Mouse (Mus musculus): ENCODE data around the gene Aco1. TPM values are rescaled to one million over a fixed set of nuclear protein-coding genes. Genes with fewer than 3 reads are reported as not detected.

Gene Aco1
- polyA plus RNA-seq, 1 experiment from 2014 or later = 72.8 TPM

DNA sequence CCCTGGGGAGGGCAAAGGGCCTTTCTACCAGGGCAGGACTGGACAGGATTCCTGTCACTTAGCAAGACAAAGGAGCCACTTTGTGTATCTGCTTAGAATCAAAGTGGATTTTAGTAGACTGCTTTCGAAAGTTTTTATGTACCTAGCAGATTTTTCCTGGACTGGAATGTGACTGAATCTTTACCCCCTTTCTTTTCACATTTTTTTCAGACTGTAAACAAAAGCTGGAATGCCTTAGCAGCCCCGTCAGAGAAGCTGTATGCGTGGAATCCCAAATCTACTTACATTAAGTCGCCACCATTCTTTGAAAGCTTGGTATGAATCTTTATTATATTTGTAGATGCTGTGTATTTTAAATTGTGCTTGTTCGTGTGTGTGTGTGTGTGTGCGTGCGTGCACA is 45.1 kb downstream of the Aco1 start:
- Histone ChIP-seq H3K4me1 (ENCODE audit: control insufficient read depth, insufficient read depth, low read length) (no peaks in the 10 kb centered on the region), H3K4me2 (replicated peaks; ENCODE audit: low read depth, low read length) (no peak overlapping the region), H3K27me3 (ENCODE audit: control insufficient read depth, insufficient read depth, low read length) (no peaks in the 10 kb centered on the region), H3K36me3 (ENCODE audit: control insufficient read depth, insufficient read depth, low read length) (peaks cover 77% of the 10 kb centered on the region), H3K9ac (ENCODE audit: low read depth, low read length) (no peak overlapping the region), H3K9me3 (ENCODE audit: control insufficient read depth, low read length) (no peaks in the 10 kb centered on the region), H3K4me3 (ENCODE audit: low read length) (no peak overlapping the region), H3K27ac (ENCODE audit: low read depth, low read length) (no peak overlapping the region)
- WGBS = 94% methylated on average over 7 of the region's 7 CpGs
- no peak for ATAC-seq (ENCODE audit: low FRiP score, low TSS enrichment)

DNA sequence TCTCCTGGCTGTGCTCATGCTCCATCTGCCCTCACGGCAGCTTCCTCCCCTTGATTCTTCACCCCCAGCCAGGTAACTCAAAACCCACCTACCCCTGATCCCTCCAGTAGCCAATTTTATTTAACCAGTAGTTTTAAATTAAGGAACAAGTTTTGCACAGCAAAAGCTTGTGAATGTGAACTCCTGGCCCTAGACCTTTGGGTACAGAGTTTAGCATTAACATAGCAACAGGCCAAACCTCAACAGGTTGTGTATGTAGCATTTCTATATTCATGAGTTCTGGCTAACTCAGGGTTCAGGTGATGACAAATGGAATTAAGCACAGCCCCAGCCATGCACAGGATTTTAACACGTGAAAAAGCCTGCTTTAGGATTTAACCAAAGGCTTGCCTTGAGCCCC is 49.4 kb downstream of the Aco1 start:
- Histone ChIP-seq H3K27ac (ENCODE audit: low read depth, low read length) (no peak overlapping the region), H3K9ac (ENCODE audit: low read depth, low read length) (no peak overlapping the region), H3K4me1 (ENCODE audit: control insufficient read depth, insufficient read depth, low read length) (no peaks in the 10 kb centered on the region), H3K9me3 (ENCODE audit: control insufficient read depth, low read length) (no peaks in the 10 kb centered on the region), H3K36me3 (ENCODE audit: control insufficient read depth, insufficient read depth, low read length) (peaks cover 64% of the 10 kb centered on the region), H3K27me3 (ENCODE audit: control insufficient read depth, insufficient read depth, low read length) (no peaks in the 10 kb centered on the region), H3K4me2 (replicated peaks; ENCODE audit: low read depth, low read length) (no peak overlapping the region), H3K4me3 (ENCODE audit: low read length) (no peak overlapping the region)
- 88% methylated on average over 2 of the region's 2 CpGs for WGBS
- no peak for ATAC-seq (ENCODE audit: low FRiP score, low TSS enrichment)

DNA sequence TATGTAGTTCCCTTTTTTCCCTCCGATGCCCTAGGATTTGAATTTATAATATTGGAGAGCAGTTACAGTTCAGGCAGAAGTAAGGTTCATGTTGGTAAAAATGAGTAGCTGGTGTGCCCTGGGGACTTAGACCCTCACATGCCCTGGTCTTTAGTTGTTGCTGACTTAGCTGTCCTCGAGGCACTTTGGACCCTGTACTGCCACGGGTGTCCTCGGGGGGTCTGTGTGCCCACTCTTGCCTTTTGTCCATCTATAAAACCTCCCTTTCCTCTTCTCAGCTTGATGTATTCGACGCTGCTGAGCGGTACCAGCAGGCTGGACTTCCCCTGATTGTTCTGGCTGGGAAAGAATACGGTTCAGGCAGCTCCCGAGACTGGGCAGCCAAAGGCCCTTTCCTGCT is 50.6 kb downstream of the Aco1 start:
- no peak overlapping the region for H3K9ac ChIP-seq (ENCODE audit: low read depth, low read length)
- no peak overlapping the region for H3K4me3 ChIP-seq (ENCODE audit: low read length)
- H3K4me1 ChIP-seq (ENCODE audit: control insufficient read depth, insufficient read depth, low read length) = no peaks in the 10 kb centered on the region
- no peak overlapping the region for H3K4me2 ChIP-seq (replicated peaks; ENCODE audit: low read depth, low read length)
- peaks cover 61% of the 10 kb centered on the region for H3K36me3 ChIP-seq (ENCODE audit: control insufficient read depth, insufficient read depth, low read length)
- 81% methylated on average over 9 of the region's 9 CpGs for WGBS
- ATAC-seq (ENCODE audit: low FRiP score, low TSS enrichment) = no peak
- H3K27me3 ChIP-seq (ENCODE audit: control insufficient read depth, insufficient read depth, low read length) = no peaks in the 10 kb centered on the region
- H3K9me3 ChIP-seq (ENCODE audit: control insufficient read depth, low read length) = no peaks in the 10 kb centered on the region
- H3K27ac ChIP-seq (ENCODE audit: low read depth, low read length) = no peak overlapping the region

DNA sequence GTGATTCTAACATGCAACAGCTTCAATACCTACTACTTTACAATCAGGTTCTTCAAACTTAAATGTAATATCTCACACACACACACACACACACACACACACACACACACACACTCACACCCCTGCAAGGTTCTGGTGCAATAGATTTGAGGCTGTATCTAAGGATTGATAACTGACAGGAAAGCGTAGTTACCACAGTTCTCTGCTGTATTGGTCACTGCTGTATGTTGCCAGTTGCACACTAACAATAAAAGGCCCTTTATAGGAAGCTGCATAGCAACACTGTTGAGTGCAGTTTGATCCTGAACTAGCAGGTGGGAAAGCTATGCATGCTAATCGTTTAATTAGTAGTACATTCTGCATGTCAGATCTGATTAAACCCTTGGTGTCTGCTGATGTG is 52.5 kb downstream of the Aco1 start:
- no peak for ATAC-seq (ENCODE audit: low FRiP score, low TSS enrichment)
- H3K9me3 ChIP-seq (ENCODE audit: control insufficient read depth, low read length) = no peaks in the 10 kb centered on the region
- no peak overlapping the region for H3K27ac ChIP-seq (ENCODE audit: low read depth, low read length)
- 93% methylated on average over 2 of the region's 2 CpGs for WGBS
- no peaks in the 10 kb centered on the region for H3K27me3 ChIP-seq (ENCODE audit: control insufficient read depth, insufficient read depth, low read length)
- H3K9ac ChIP-seq (ENCODE audit: low read depth, low read length) = no peak overlapping the region
- H3K36me3 ChIP-seq (ENCODE audit: control insufficient read depth, insufficient read depth, low read length) = peaks cover 49% of the 10 kb centered on the region
- no peak overlapping the region for H3K4me2 ChIP-seq (replicated peaks; ENCODE audit: low read depth, low read length)
- no peak overlapping the region for H3K4me3 ChIP-seq (ENCODE audit: low read length)
- H3K4me1 ChIP-seq (ENCODE audit: control insufficient read depth, insufficient read depth, low read length) = no peaks in the 10 kb centered on the region

DNA sequence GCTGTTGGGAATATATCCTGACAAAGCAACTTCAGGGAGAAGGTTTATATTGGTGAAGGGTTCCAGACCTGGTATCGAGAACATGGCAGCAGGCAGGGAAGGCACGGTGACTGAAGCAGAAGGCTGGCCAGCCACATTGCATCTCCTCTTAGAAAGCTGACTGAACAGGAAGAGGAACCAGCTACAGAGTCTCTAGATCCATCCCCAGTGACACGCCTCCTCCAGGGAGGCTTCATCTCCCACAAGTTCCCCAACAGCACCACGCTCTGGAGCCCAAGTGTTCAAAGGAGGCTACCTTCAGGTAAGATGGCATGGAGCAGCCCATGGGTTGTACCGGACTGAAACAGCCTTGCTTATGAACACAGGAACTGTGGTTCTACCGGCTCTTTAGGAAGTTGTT is 59.3 kb downstream of the Aco1 start:
- H3K9me3 ChIP-seq (ENCODE audit: control insufficient read depth, low read length) = no peaks in the 10 kb centered on the region
- no peaks in the 10 kb centered on the region for H3K4me1 ChIP-seq (ENCODE audit: control insufficient read depth, insufficient read depth, low read length)
- H3K9ac ChIP-seq (ENCODE audit: low read depth, low read length) = no peak overlapping the region
- peaks cover 18% of the 10 kb centered on the region for H3K36me3 ChIP-seq (ENCODE audit: control insufficient read depth, insufficient read depth, low read length)
- no peak for ATAC-seq (ENCODE audit: low FRiP score, low TSS enrichment)
- H3K4me3 ChIP-seq (ENCODE audit: low read length) = no peak overlapping the region
- WGBS = 94% methylated on average over 6 of the region's 6 CpGs
- no peak overlapping the region for H3K4me2 ChIP-seq (replicated peaks; ENCODE audit: low read depth, low read length)
- H3K27me3 ChIP-seq (ENCODE audit: control insufficient read depth, insufficient read depth, low read length) = no peaks in the 10 kb centered on the region
- H3K27ac ChIP-seq (ENCODE audit: low read depth, low read length) = no peak overlapping the region

DNA sequence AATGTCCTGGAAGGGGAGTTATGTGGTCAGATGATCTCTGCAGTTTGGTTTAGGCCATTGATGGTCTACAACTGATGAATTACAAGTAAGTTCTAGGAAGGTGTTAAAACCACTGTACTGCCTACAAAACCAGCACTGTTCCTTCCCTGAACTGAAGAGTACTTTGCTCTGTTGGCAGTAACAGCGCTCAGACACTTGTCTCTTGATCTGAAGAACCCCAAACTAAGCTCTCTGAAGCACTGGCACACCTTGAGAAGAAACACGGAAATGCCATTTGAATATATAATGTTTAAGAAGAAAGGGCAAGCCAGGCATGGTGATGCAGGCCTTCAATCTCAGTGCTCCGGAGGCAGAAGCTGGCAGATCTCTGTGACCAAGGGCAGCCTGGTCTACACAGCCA is 61.5 kb downstream of the Aco1 start:
- Histone ChIP-seq H3K9me3 (ENCODE audit: control insufficient read depth, low read length) (no peaks in the 10 kb centered on the region), H3K4me1 (ENCODE audit: control insufficient read depth, insufficient read depth, low read length) (no peaks in the 10 kb centered on the region), H3K4me3 (ENCODE audit: low read length) (no peak overlapping the region), H3K36me3 (ENCODE audit: control insufficient read depth, insufficient read depth, low read length) (peaks cover 5% of the 10 kb centered on the region; the same call in 1 of the 2 replicates), H3K27ac (ENCODE audit: low read depth, low read length) (no peak overlapping the region), H3K9ac (ENCODE audit: low read depth, low read length) (no peak overlapping the region), H3K27me3 (ENCODE audit: control insufficient read depth, insufficient read depth, low read length) (no peaks in the 10 kb centered on the region), H3K4me2 (replicated peaks; ENCODE audit: low read depth, low read length) (no peak overlapping the region)
- no peak for ATAC-seq (ENCODE audit: low FRiP score, low TSS enrichment)
- WGBS = 94% methylated on average over 3 of the region's 3 CpGs

DNA sequence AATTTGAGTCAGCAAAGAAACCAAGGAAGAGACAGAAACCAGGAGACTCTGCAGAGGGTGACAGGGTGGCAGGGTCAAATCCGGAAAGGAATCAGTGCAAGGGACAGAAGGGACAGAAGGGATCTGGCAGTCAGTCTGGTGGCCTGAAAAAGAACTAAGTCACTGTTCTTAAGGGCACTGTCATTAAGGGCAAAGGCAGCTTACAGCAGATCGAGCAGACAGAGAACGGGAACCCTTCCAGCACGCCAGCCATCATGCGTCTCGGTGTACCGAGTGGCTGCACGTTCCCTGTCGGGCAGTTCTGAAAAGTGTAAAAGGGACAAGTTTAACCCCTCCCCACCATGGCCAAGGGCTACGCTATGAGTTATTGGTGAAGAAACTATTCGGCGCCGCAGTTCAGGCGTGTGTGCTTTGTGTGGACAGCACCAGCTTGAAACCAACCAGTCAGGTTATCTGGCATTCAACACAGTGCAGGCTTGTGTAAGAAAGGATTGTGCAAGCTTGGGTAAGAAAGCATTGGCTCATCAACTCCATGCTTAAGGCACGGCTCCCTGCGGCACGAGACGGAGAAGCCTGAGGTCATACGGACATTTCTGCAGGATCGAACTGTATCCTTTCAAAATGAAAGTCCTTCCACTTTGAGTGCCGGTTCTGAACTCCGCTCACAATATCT is 62.5 kb downstream of the Aco1 start:
- ATAC-seq (ENCODE audit: low FRiP score, low TSS enrichment) = no peak
- no peak overlapping the region for H3K27ac ChIP-seq (ENCODE audit: low read depth, low read length)
- no peak overlapping the region for H3K4me2 ChIP-seq (replicated peaks; ENCODE audit: low read depth, low read length)
- H3K9me3 ChIP-seq (ENCODE audit: control insufficient read depth, low read length) = no peaks in the 10 kb centered on the region
- H3K27me3 ChIP-seq (ENCODE audit: control insufficient read depth, insufficient read depth, low read length) = no peaks in the 10 kb centered on the region
- H3K36me3 ChIP-seq (ENCODE audit: control insufficient read depth, insufficient read depth, low read length) = peaks cover 4% of the 10 kb centered on the region; the same call in 1 of the 2 replicates
- 91% methylated on average over 22 of the region's 22 CpGs for WGBS
- H3K9ac ChIP-seq (ENCODE audit: low read depth, low read length) = no peak overlapping the region
- H3K4me3 ChIP-seq (ENCODE audit: low read length) = no peak overlapping the region
- H3K4me1 ChIP-seq (ENCODE audit: control insufficient read depth, insufficient read depth, low read length) = no peaks in the 10 kb centered on the region

DNA sequence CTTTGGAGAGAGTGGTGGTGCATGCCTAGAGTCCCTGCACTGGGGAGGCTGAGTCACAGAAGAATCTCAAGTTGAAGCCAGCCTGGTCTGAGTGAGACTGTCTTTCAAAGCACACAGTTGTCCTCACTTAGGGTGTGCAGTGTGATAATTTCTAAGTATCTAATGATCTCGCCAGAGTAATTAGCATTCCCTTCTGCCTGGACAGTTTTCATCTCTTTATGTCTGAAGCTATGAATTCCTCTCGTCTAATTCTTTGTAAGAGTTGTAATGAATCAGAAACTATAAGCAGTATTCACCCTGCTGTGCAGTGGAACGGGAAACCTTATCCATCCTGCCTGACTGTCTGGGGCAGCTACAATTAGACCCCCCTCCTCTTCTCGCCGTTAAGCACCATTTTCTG is 64.8 kb downstream of the Aco1 start:
- Histone ChIP-seq H3K4me1 (ENCODE audit: control insufficient read depth, insufficient read depth, low read length) (no peaks in the 10 kb centered on the region), H3K27me3 (ENCODE audit: control insufficient read depth, insufficient read depth, low read length) (no peaks in the 10 kb centered on the region), H3K9ac (ENCODE audit: low read depth, low read length) (no peak overlapping the region), H3K4me3 (ENCODE audit: low read length) (no peak overlapping the region), H3K36me3 (ENCODE audit: control insufficient read depth, insufficient read depth, low read length) (no peaks in the 10 kb centered on the region; the same call in 1 of the 2 replicates), H3K9me3 (ENCODE audit: control insufficient read depth, low read length) (no peaks in the 10 kb centered on the region), H3K27ac (ENCODE audit: low read depth, low read length) (no peak overlapping the region), H3K4me2 (replicated peaks; ENCODE audit: low read depth, low read length) (no peak overlapping the region)
- WGBS = 82% methylated on average over 5 of the region's 5 CpGs
- no peak for ATAC-seq (ENCODE audit: low FRiP score, low TSS enrichment)

DNA sequence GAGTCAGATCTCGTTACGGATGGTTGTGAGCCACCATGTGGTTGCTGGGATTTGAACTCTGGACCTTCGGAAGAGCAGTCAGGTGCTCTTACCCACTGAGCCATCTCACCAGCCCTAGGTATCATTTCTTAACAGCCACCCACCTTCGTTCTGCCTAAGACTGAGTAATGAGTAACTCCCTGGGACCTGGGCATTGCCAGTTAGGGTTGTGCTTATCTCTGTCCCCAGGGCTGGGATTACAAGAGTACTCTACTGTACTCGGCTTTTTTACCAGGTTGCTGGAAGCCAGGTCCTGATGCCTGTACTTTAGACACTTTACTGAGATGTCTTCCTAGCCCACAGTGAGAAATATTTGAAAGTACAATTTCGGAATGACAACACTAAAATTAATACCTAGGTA is 69.3 kb downstream of the Aco1 start:
- Histone ChIP-seq H3K27ac (ENCODE audit: low read depth, low read length) (no peak overlapping the region), H3K4me2 (replicated peaks; ENCODE audit: low read depth, low read length) (no peak overlapping the region), H3K9ac (ENCODE audit: low read depth, low read length) (no peak overlapping the region), H3K4me3 (ENCODE audit: low read length) (no peak overlapping the region), H3K27me3 (ENCODE audit: control insufficient read depth, insufficient read depth, low read length) (no peaks in the 10 kb centered on the region), H3K4me1 (ENCODE audit: control insufficient read depth, insufficient read depth, low read length) (no peaks in the 10 kb centered on the region), H3K9me3 (ENCODE audit: control insufficient read depth, low read length) (no peaks in the 10 kb centered on the region), H3K36me3 (ENCODE audit: control insufficient read depth, insufficient read depth, low read length) (no peaks in the 10 kb centered on the region; the same call in 1 of the 2 replicates)
- WGBS = 89% methylated on average over 4 of the region's 6 CpGs
- ATAC-seq (ENCODE audit: low FRiP score, low TSS enrichment) = no peak

Data from kidney, embryonic 14.5 days (tissue).